Mouse (Mus musculus) midbrain, postnatal 0 days (tissue): ENCODE results near the gene Sem1. TPM values are rescaled to one million over a fixed set of nuclear protein-coding genes. Genes with fewer than 3 reads are reported as not detected.

Source experiments
- ATAC-seq: fragments of 200-750 bp; cut with Nextera tagmentation; 2 replicates; pipeline ENCODE4 v1.8.0; 2017; ENCODE audit warnings: moderate number of reproducible peaks, mild to moderate bottlenecking, moderate TSS enrichment, moderate library complexity; ENCODE audit not compliant: low FRiP score
- DNase-seq: peaks from one replicate; pipeline ENCODE4 v3.0.0-alpha.2; 2015; ENCODE audit warnings: low spot score
- H3K27ac ChIP-seq: fragments of 300-500 bp; sonication (generic); 2 replicates; pipeline ENCODE4 v1.5.1; 2014; ENCODE audit warnings: low read depth, mild to moderate bottlenecking, low read length, mixed read lengths
- H3K27me3 ChIP-seq: fragments of 300-500 bp; sonication (generic); 2 replicates; pipeline ENCODE4 v1.6.1; 2014; ENCODE audit warnings: low read length, control low read depth, mixed read lengths; ENCODE audit not compliant: insufficient read depth
- H3K36me3 ChIP-seq: fragments of 300-500 bp; sonication (generic); 2 replicates; pipeline ENCODE4 v1.6.1; 2014; ENCODE audit warnings: low read length, control low read depth, mixed read lengths; ENCODE audit not compliant: insufficient read depth
- H3K4me1 ChIP-seq: fragments of 300-500 bp; sonication (generic); 2 replicates; pipeline ENCODE4 v1.6.1; 2014; ENCODE audit warnings: mild to moderate bottlenecking, control low read depth, antibody characterized with exemption, low read length, mixed read lengths; ENCODE audit not compliant: insufficient read depth
- H3K4me2 ChIP-seq: fragments of 300-500 bp; sonication (generic); 2 replicates; pipeline ENCODE4 v1.6.1; 2014; ENCODE audit warnings: low read depth, mild to moderate bottlenecking, low read length, mixed read lengths; ENCODE audit not compliant: poor library complexity, severe bottlenecking
- H3K4me3 ChIP-seq: fragments of 300-500 bp; sonication (generic); 2 replicates; pipeline ENCODE4 v1.5.1; 2014; ENCODE audit warnings: low read depth, mild to moderate bottlenecking, low read length, moderate library complexity
- H3K9ac ChIP-seq: fragments of 300-500 bp; sonication (generic); replicated peaks from 2 replicates; pipeline ENCODE4 v1.6.1; 2014; ENCODE audit warnings: mild to moderate bottlenecking, low read length, moderate library complexity, mixed read lengths; ENCODE audit not compliant: poor library complexity, severe bottlenecking
- H3K9me3 ChIP-seq: fragments of 300-500 bp; sonication (generic); 2 replicates; pipeline ENCODE4 v1.6.1; 2016; ENCODE audit warnings: low read length, control low read depth
- CTCF ChIP-seq: IDR thresholded peaks from 2 replicates; pipeline ENCODE4 v1.5.1; 2016; ENCODE audit warnings: antibody characterized with exemption, mild to moderate bottlenecking
- WGBS: fragments of 180-500 bp; shearing (Covaris S2); extraction: QIAGEN DNeasy Blood & Tissue Kit; methylation state at CpG from one replicate; pipeline ENCODE4 v1.1.7; 2014; 5-methylcytosine and 5-hydroxymethylcytosine counted together
- polyA plus RNA-seq: library from polyadenylated mRNA; unstranded; fragments of >200 nt; fragmentation: Nextera tagmentation; extraction: Ambion mirVana; gene quantifications from 2 replicates; pipeline ENCODE4 v1.2.1, GENCODE M21; 2015
- total RNA-seq: library from RNA; depleted of rRNA; stranded (reverse); fragments of >200 nt; gene quantifications from 2 replicates; pipeline ENCODE4 v1.2.3, GENCODE M21; 2014

The Sem1 gene
- total and polyA plus RNA-seq, 2 experiments from 2014 or later: 33.8 to 114 TPM

DNA sequence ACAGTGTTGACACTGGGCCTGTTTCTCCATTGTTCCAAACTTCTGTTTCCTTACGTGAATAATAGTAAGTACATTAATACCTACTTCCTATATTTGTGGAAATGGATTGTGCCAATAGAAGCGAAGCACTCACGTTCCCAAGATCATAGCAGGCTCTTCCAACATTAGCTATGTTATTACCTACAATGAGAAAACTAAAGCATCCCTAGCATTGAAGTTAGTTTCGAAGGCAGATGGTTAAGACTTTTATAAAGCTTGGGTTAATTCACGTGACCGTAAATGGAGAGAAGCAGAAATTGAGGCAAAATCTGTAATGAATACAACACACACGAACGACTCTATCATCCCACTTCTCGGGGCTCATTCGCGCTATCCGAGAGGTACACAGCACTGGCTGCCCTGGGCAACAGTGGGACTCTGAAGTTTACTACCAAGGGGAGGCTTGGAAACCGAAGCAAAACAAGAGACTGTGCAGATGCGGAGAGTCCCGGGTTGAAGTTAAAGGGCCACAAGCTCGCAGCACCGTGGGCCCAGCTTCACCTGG is 650 bp downstream of the Sem1 start:
- H3K4me2 ChIP-seq: peak overlapping the region; percentile 61
- DNase-seq (no peak), ATAC-seq (peak; percentile 68)
- no peaks in the 10 kb centered on the region for H3K27me3 ChIP-seq
- H3K9ac ChIP-seq: peak overlapping the region; percentile 98
- no peak for TF ChIP-seq CTCF
- no peaks in the 10 kb centered on the region for H3K36me3 ChIP-seq
- peak overlapping the region; percentile 80 for H3K27ac ChIP-seq
- no peaks in the 10 kb centered on the region for H3K9me3 ChIP-seq
- peak overlapping the region; percentile 98 for H3K4me3 ChIP-seq
- peaks cover 3% of the 10 kb centered on the region; the same call in 1 of the 2 replicates for H3K4me1 ChIP-seq
- WGBS: 4% methylated on average over 17 of the region's 17 CpGs

DNA sequence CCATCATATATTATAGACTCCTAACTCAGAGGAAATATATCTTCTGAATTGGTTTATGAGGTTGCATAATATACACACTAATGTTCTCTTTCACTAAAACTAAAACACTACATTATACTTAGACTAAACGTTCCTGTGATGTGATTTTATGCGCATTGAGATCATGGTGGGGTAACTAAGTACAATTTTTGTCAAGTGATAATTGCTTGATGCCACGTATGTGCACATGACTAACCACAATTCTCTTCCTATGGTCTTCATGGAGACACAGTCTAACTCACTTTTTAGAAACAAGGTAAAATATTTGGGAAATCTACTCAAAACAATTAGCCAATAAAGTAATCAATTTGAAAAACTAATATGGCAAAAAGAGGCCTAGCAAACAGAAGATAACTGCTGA is 1.2 kb downstream of the Sem1 start:
- no peak for ATAC-seq
- Histone ChIP-seq H3K4me1 (peaks cover 3% of the 10 kb centered on the region; the same call in 1 of the 2 replicates), H3K36me3 (no peaks in the 10 kb centered on the region), H3K9ac (no peak overlapping the region), H3K4me3 (peak overlapping the region; percentile 98), H3K27ac (no peak overlapping the region), H3K9me3 (no peaks in the 10 kb centered on the region), H3K27me3 (no peaks in the 10 kb centered on the region), H3K4me2 (peak overlapping the region; percentile 61)
- TF ChIP-seq CTCF: no peak
- no peak for DNase-seq
- 69% methylated on average over 3 of the region's 3 CpGs for WGBS

DNA sequence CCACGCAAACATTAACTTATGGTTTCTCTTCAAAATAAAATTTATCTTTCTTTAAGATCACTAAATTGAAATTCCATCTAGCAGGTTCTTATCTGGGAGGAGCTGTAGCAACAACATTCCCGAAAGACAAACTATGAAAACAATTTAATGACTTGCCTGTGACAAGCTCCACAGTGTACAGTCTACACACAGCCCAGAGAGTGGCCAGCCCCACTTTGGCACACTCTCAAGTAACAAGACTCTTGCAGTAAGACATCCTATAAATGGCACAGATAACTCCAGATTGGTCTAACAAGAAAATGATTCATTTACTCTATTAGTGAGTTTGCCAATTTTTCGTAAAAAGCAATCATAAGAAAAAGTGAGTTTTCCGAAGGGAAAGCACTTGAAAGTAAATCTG is 2.7 kb downstream of the Sem1 start:
- no peak overlapping the region for H3K4me3 ChIP-seq
- WGBS: 93% methylated on average over 4 of the region's 4 CpGs
- no peaks in the 10 kb centered on the region for H3K36me3 ChIP-seq
- H3K27ac ChIP-seq: no peak overlapping the region
- H3K4me2 ChIP-seq: no peak overlapping the region
- H3K9ac ChIP-seq: no peak overlapping the region
- no peak for DNase-seq
- no peak for ATAC-seq
- no peak for TF ChIP-seq CTCF
- no peaks in the 10 kb centered on the region for H3K9me3 ChIP-seq
- H3K4me1 ChIP-seq: peaks cover 3% of the 10 kb centered on the region; the same call in 1 of the 2 replicates
- H3K27me3 ChIP-seq: no peaks in the 10 kb centered on the region

DNA sequence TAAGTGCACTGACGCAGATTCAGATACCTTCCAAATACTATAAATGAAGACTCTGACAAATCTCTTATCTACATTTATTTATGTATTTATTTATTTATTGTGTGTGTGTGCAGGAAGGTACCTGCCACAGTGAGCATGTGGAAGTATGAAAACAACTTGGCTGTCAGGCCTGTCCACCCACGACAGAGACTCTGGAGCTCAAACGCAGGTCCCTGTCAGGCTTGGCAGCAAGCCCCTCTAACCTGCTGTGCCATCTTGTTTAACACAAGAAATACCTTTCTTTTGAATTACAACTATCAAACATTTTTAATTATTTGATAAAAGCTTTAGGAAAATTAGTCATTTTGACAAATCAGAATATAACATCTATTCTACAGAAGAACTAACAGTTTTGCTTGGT is 10.0 kb downstream of the Sem1 start:
- Histone ChIP-seq H3K9me3 (no peaks in the 10 kb centered on the region), H3K9ac (no peak overlapping the region), H3K4me1 (no peaks in the 10 kb centered on the region), H3K36me3 (no peaks in the 10 kb centered on the region), H3K4me3 (no peak overlapping the region), H3K27ac (no peak overlapping the region), H3K27me3 (no peaks in the 10 kb centered on the region), H3K4me2 (no peak overlapping the region)
- 71% methylated on average over 3 of the region's 3 CpGs for WGBS
- ATAC-seq: no peak
- no peak for TF ChIP-seq CTCF
- no peak for DNase-seq

DNA sequence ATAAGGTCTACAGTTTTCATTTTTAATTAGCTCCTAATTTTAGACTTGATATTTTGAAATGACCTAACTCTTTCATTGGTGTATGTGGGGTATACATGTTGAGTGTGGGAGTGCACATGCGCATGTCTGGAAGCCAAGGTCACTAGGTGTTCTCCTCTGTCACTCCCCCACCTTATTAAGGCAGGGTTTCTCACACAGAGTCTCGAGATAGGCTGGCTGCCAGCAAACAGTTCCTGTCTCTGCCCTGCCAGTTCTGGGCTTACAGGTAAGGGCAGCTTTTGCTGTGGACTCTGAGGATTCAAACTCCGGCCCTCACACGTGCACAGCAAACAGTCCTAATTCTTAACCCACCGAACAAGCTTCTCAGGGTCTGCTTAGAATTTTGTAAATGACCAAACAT is 14.8 kb downstream of the Sem1 start:
- 88% methylated on average over 5 of the region's 5 CpGs for WGBS
- ATAC-seq: no peak
- Histone ChIP-seq H3K36me3 (no peaks in the 10 kb centered on the region), H3K27ac (no peak overlapping the region), H3K9me3 (no peaks in the 10 kb centered on the region), H3K4me2 (no peak overlapping the region), H3K27me3 (no peaks in the 10 kb centered on the region), H3K4me3 (no peak overlapping the region), H3K9ac (no peak overlapping the region), H3K4me1 (no peaks in the 10 kb centered on the region)
- no peak for DNase-seq
- no peak for TF ChIP-seq CTCF

DNA sequence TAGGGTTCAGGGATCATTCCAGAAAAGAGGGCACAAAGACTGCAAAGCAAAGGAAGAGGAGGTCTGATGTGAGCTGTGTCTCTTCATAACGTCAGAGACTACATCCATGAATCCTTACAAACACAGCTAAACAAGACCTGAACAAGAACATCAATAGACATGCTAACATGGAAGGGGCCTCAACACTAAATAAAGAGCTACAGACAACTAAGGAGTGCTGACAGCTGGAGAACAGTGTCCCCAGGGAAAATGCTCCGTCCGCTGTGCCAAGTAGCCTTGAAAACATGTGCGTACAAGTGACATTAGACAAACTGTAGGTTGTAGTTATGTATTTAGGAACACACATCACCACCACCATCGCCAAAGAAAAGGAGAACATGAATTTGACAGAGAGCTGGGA is 15.7 kb downstream of the Sem1 start:
- Histone ChIP-seq H3K4me2 (no peak overlapping the region), H3K36me3 (no peaks in the 10 kb centered on the region), H3K9me3 (no peaks in the 10 kb centered on the region), H3K27me3 (no peaks in the 10 kb centered on the region), H3K4me3 (no peak overlapping the region), H3K9ac (no peak overlapping the region), H3K4me1 (no peaks in the 10 kb centered on the region), H3K27ac (no peak overlapping the region)
- no peak for ATAC-seq
- no peak for DNase-seq
- 65% methylated on average over 5 of the region's 5 CpGs for WGBS
- TF ChIP-seq CTCF: no peak
